Mouse (Mus musculus) G1E (cell line): ENCODE results near the gene Dnttip2.

Experiments used
- CTCF ChIP-seq: IDR thresholded peaks from 2 replicates; pipeline ENCODE4 v1.5.1; 2012; ENCODE audit warnings: low read depth, low read length, inconsistent platforms, mixed read lengths
- GATA1 ChIP-seq: IDR thresholded peaks from 2 replicates; pipeline ENCODE4 v1.6.1; 2012; ENCODE audit warnings: borderline replicate concordance, low read length, inconsistent platforms, mixed read lengths
- GATA2 ChIP-seq: IDR thresholded peaks from 2 replicates; pipeline ENCODE4 v1.6.1; 2012; ENCODE audit warnings: low read depth, low read length, inconsistent platforms, borderline replicate concordance
- POLR2AphosphoS5 ChIP-seq: IDR thresholded peaks from 2 replicates; pipeline ENCODE4 v1.6.1; 2012; ENCODE audit warnings: low read depth, low read length, inconsistent platforms; ENCODE audit not compliant: insufficient replicate concordance
- TAL1 ChIP-seq: conservative IDR thresholded peaks from 2 replicates; pipeline ENCODE4 v1.6.1; 2012; ENCODE audit warnings: low read depth, low read length, inconsistent platforms, mixed read lengths

GRCm38 (mm10) chr3:122312936-122313629, 38.9 kb downstream of the Dnttip2 start:
- no peak for TF ChIP-seq CTCF
- TF ChIP-seq GATA1 = no peak
- TF ChIP-seq POLR2AphosphoS5 = no peak
- no peak for TF ChIP-seq TAL1
- no peak for TF ChIP-seq GATA2
